Mouse (Mus musculus) right cerebral cortex, postnatal 4 days (tissue): ENCODE measurements at regions not wholly inside any gene's neighbourhood (a gene's known extent, or its start where the extent isn't known, plus 50 kb on each side); places are given as distances from the start of the nearest gene placed in this dataset.

Experiments used
- DNase-seq: peaks from one replicate; pipeline ENCODE4 v3.0.0-alpha.2; 2022

GRCm38 (mm10) chrX:133505683-133506082 is 183.1 kb downstream of the Pcdh19 start:
- DNase-seq = no peak

DNA sequence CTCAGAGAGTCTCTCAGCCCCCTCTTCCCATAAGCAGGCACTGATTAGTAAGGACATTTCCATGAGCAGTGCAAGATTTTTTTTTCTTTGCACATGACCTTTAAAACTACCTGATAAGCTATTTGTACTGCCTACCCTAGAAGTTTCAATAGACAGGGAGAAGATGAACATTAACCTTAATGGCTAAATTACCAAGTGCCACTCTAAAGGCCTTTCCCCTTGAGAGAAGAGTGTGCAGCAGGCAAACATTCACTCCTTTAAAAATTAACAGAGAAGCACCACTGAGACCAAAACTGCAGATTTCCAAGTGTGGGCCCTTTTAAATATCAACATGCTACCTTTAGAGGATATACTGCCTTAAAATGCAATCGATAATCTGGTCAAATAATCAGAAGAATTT is 226.9 kb downstream of the Pcdh19 start:
- DNase-seq = no peak

DNA sequence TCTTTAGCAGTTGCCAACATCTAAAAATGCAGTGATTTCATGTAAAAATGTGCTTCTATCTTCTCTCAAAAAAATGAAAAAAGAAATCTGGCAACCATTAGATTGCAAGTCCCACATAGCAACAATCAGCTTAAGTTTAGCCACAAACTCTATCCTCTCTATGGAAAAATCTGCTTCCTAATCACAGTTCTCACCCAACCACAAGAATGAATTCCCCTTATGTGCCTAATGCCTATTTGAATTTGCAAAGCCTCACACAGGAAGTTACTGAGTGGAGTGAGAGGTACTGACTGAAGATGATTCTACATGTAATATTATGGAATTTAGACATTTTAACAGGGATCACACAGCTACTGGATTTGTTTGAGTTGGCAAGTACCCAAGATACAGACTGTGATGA is 241.4 kb downstream of the Pcdh19 start:
- no peak for DNase-seq

DNA sequence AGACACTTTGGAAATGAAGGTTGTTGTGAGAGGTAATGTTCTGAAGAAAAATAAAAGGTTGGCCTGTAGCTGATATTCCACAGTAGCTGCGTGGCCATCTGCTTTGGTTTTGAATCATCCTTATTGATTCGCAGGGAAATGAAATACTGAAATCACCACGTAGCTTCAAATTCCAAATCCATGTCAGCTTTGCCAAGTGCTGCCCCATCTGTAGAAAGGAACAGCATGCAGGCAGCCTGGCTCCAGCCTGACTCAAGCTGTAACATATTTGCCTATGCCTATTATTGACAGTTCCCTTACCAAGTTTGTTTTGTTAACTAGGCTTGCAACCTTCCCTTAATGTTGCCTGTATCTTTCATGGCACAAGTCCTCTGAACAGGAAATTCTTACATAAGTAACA is 286.3 kb downstream of the Pcdh19 start:
- DNase-seq = peak; percentile 2

- DNase-seq = no peak
Measured at GRCm38 (mm10) chrX:133387791-133388190, 301.0 kb downstream of the Pcdh19 start.

GRCm38 (mm10) chrX:133373960-133374359 is 314.8 kb downstream of the Pcdh19 start:
- DNase-seq = no peak

- no peak for DNase-seq
Measured at GRCm38 (mm10) chrX:133373047-133373446, 315.7 kb downstream of the Pcdh19 start.

- DNase-seq = no peak
Measured at GRCm38 (mm10) chrX:133372411-133372810, 316.4 kb downstream of the Pcdh19 start.

DNA sequence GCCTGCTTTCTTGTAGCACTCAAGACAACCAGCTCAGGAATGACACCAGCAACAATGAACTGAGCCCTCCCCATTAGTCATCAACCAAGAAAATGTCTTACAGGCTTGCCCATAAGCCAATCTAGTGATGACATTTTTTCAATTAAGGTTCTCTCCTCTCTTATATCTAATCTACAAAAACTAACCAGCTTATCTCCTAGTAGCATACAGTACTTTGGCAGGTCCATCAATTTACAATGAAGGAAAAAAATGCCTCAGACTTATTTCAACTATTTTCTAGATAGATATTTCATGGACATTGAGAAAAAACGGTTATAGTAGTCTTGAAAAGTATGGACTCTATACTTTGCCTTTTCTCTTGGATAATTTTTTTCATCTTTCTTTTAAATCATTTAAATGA is 328.0 kb downstream of the Pcdh19 start:
- no peak for DNase-seq
